Mouse (Mus musculus): Measurements from ENCODE around the gene Nanos2. TPM values are rescaled to one million over a fixed set of nuclear protein-coding genes. Genes with fewer than 3 reads are reported as not detected.

Gene Nanos2
- polyA plus RNA-seq, 1 experiment = not detected

GRCm38 (mm10) chr7:19012025-19012621, 24.9 kb downstream of the Nanos2 start:
- 2% methylated on average over 31 of the region's 31 CpGs for WGBS
- no peak for DNase-seq (ENCODE audit: low read depth, low spot score)

- 30% methylated on average over 2 of the region's 2 CpGs for WGBS
- no peak for DNase-seq (ENCODE audit: low read depth, low spot score)
Observed at GRCm38 (mm10) chr7:19012882-19013281, 25.7 kb downstream of the Nanos2 start.

- DNase-seq (ENCODE audit: low read depth, low spot score) = no peak
- WGBS = 78% methylated on average over 15 of the region's 15 CpGs
Observed at GRCm38 (mm10) chr7:19014452-19014851, 27.3 kb downstream of the Nanos2 start.

GRCm38 (mm10) chr7:19016042-19016441, 28.8 kb downstream of the Nanos2 start:
- WGBS = 83% methylated on average over 4 of the region's 4 CpGs
- DNase-seq (ENCODE audit: low read depth, low spot score) = no peak

- no peak for DNase-seq (ENCODE audit: low read depth, low spot score)
- WGBS = 77% methylated on average over 7 of the region's 7 CpGs
Observed at GRCm38 (mm10) chr7:19017909-19018308, 30.7 kb downstream of the Nanos2 start.

GRCm38 (mm10) chr7:19021048-19021447, 33.8 kb downstream of the Nanos2 start:
- WGBS = 10% methylated on average over 8 of the region's 8 CpGs

GRCm38 (mm10) chr7:19022189-19022958, 35.2 kb downstream of the Nanos2 start:
- 23% methylated on average over 18 of the region's 18 CpGs for WGBS
- DNase-seq (ENCODE audit: low read depth, low spot score) = no peak

More at GRCm38 (mm10) chr7:19021048-19021447, 33.8 kb downstream of the Nanos2 start:
- DNase-seq (ENCODE audit: low read depth, low spot score) = no peak

- WGBS = 1% methylated on average over 29 of the region's 30 CpGs
- DNase-seq (ENCODE audit: low read depth, low spot score) = no peak
Observed at GRCm38 (mm10) chr7:19023357-19023814, 36.2 kb downstream of the Nanos2 start, which contains the start of gene Foxa3. TSS of gene Foxa3 (minus strand) at chr7:19023538.

- 1% methylated on average over 40 of the region's 50 CpGs for WGBS
- no peak for DNase-seq (ENCODE audit: low read depth, low spot score)
Observed at GRCm38 (mm10) chr7:19024096-19024506, 36.9 kb downstream of the Nanos2 start, which contains the start of gene Sympk. TSS of gene Sympk (plus strand) at chr7:19024377.

- under 1% methylated on average over 36 of the region's 36 CpGs for WGBS
- DNase-seq (ENCODE audit: low read depth, low spot score) = no peak
Observed at GRCm38 (mm10) chr7:19024581-19025255, 37.5 kb downstream of the Nanos2 start.

- DNase-seq (ENCODE audit: low read depth, low spot score) = no peak
Observed at GRCm38 (mm10) chr7:19028067-19028466, 40.9 kb downstream of the Nanos2 start.

- 53% methylated on average over 6 of the region's 6 CpGs for WGBS
- no peak for DNase-seq (ENCODE audit: low read depth, low spot score)
Observed at GRCm38 (mm10) chr7:19029084-19029653, 42.0 kb downstream of the Nanos2 start.

- 88% methylated on average over 4 of the region's 4 CpGs for WGBS
- DNase-seq (ENCODE audit: low read depth, low spot score) = no peak
Observed at GRCm38 (mm10) chr7:19031641-19032040, 44.4 kb downstream of the Nanos2 start.

Other genes with a start within 250 kb of the Nanos2 start
- gene Psg19, start 188.9 kb upstream of the Nanos2 start, polyA plus RNA-seq (2012; rRNA removed) = not detected in 2 replicates
- gene Psg17, start 165.8 kb upstream of the Nanos2 start, polyA plus RNA-seq (2012; rRNA removed) = 0.04 and 0.05 TPM in 2 replicates
- 3.2 and 3.3 TPM in 2 replicates for gene Mill2, start 147.4 kb upstream of the Nanos2 start, polyA plus RNA-seq (2012; rRNA removed)
- gene Pglyrp1, start 116.1 kb upstream of the Nanos2 start, polyA plus RNA-seq (2012; rRNA removed) = 539 and 693 TPM in 2 replicates
- gene Ccdc61, start 77.0 kb upstream of the Nanos2 start, polyA plus RNA-seq (2012; rRNA removed) = 19.2 and 25.2 TPM in 2 replicates
- 0.17 and 0.21 TPM in 2 replicates for gene Nova2, start 61.5 kb upstream of the Nanos2 start, polyA plus RNA-seq (2012; rRNA removed)
- 1.9 and 2.0 TPM in 2 replicates for gene Mypop, start 3.8 kb downstream of the Nanos2 start, polyA plus RNA-seq (2012; rRNA removed)
- gene Irf2bp1, start 16.6 kb downstream of the Nanos2 start, polyA plus RNA-seq (2012; rRNA removed) = 18.7 and 19.4 TPM in 2 replicates
- 24.9 and 28.3 TPM in 2 replicates for gene Foxa3, start 36.1 kb downstream of the Nanos2 start, polyA plus RNA-seq (2012; rRNA removed)
- gene Sympk, start 37.0 kb downstream of the Nanos2 start, polyA plus RNA-seq (2012; rRNA removed) = 54.8 and 68.3 TPM in 2 replicates
- gene Rsph6a, start 67.3 kb downstream of the Nanos2 start, polyA plus RNA-seq (2012; rRNA removed) = 0.11 TPM in 1 of 2 replicates, not detected in the other
- 15.3 and 15.6 TPM in 2 replicates for gene Dmwd, start 88.8 kb downstream of the Nanos2 start, polyA plus RNA-seq (2012; rRNA removed)
- gene Dmpk, start 96.4 kb downstream of the Nanos2 start, polyA plus RNA-seq (2012; rRNA removed) = 308 and 400 TPM in 2 replicates
- 14.5 and 17.2 TPM in 2 replicates for gene Six5, start 107.2 kb downstream of the Nanos2 start, polyA plus RNA-seq (2012; rRNA removed)
- 0.03 TPM in 1 of 2 replicates, not detected in the other for gene Gm4969, start 131.0 kb downstream of the Nanos2 start, polyA plus RNA-seq (2012; rRNA removed)
- gene Fbxo46, start 132.5 kb downstream of the Nanos2 start, polyA plus RNA-seq (2012; rRNA removed) = 9.8 and 10.1 TPM in 2 replicates
- 7.7 and 9.8 TPM in 2 replicates for gene Qpctl, start 161.9 kb downstream of the Nanos2 start, polyA plus RNA-seq (2012; rRNA removed)
- gene Snrpd2, start 162.3 kb downstream of the Nanos2 start, polyA plus RNA-seq (2012; rRNA removed) = 47.1 and 49.1 TPM in 2 replicates
- gene Gipr, start 178.7 kb downstream of the Nanos2 start, polyA plus RNA-seq (2012; rRNA removed) = 0.67 and 0.68 TPM in 2 replicates
- 16.7 and 19.6 TPM in 2 replicates for gene Eml2, start 189.0 kb downstream of the Nanos2 start, polyA plus RNA-seq (2012; rRNA removed)
- 3.2 TPM in 2 replicates for gene Gpr4, start 225.1 kb downstream of the Nanos2 start, polyA plus RNA-seq (2012; rRNA removed)
- gene Opa3, start 240.9 kb downstream of the Nanos2 start, polyA plus RNA-seq (2012; rRNA removed) = 33.6 and 36.3 TPM in 2 replicates

Data from large intestine, adult 2 months (tissue).